Mouse (Mus musculus) kidney, postnatal 10 days (tissue): ENCODE measurements around the gene Fgr.

ENCODE experiments used
- DNase-seq: peaks from one replicate; pipeline ENCODE4 v3.0.0; 2021; ENCODE audit warnings: mixed read lengths

The Fgr gene

GRCm38 (mm10) chr4:133017597-133018262 is 43.8 kb downstream of the Fgr start:
- peak; percentile 13 for DNase-seq

GRCm38 (mm10) chr4:133018263-133018798 is 44.4 kb downstream of the Fgr start:
- DNase-seq = peak; percentile 11

GRCm38 (mm10) chr4:133020721-133021120 is 46.8 kb downstream of the Fgr start:
- peak; percentile 25 for DNase-seq

- peak; percentile 51 for DNase-seq
These were observed 47.3 kb downstream of the Fgr start for GRCm38 (mm10) chr4:133021181-133021671.

- DNase-seq = peak; percentile 39
These were observed 48.3 kb downstream of the Fgr start for GRCm38 (mm10) chr4:133022217-133022616.

- DNase-seq = peak; percentile 26
These were observed 49.2 kb downstream of the Fgr start for GRCm38 (mm10) chr4:133022954-133023635.

- peak; percentile 58 for DNase-seq
These were observed 49.7 kb downstream of the Fgr start for GRCm38 (mm10) chr4:133023636-133024035.

- peak; percentile 35 for DNase-seq
These were observed 50.5 kb downstream of the Fgr start for GRCm38 (mm10) chr4:133024404-133024803.

- peak; percentile 85 for DNase-seq
These were observed 51.2 kb downstream of the Fgr start for GRCm38 (mm10) chr4:133024969-133025685.

- peak; percentile 13 for DNase-seq
These were observed 52.4 kb downstream of the Fgr start for GRCm38 (mm10) chr4:133026272-133026671.

GRCm38 (mm10) chr4:133026826-133027375 is 53.0 kb downstream of the Fgr start:
- DNase-seq = peak; percentile 31

GRCm38 (mm10) chr4:133027721-133028120 is 53.8 kb downstream of the Fgr start:
- DNase-seq = no peak

- DNase-seq = no peak
These were observed 54.3 kb downstream of the Fgr start for GRCm38 (mm10) chr4:133028193-133028592.

- DNase-seq = no peak
These were observed 55.0 kb downstream of the Fgr start for GRCm38 (mm10) chr4:133028875-133029274.

GRCm38 (mm10) chr4:133032410-133033095 is 58.7 kb downstream of the Fgr start:
- DNase-seq = no peak

- DNase-seq = peak; percentile 55
These were observed 60.6 kb downstream of the Fgr start for GRCm38 (mm10) chr4:133034478-133034877.

GRCm38 (mm10) chr4:133035446-133035845 is 61.6 kb downstream of the Fgr start:
- DNase-seq = peak; percentile 25

GRCm38 (mm10) chr4:133035946-133036345 is 62.1 kb downstream of the Fgr start:
- no peak for DNase-seq

- peak; percentile 29 for DNase-seq
These were observed 63.4 kb downstream of the Fgr start for GRCm38 (mm10) chr4:133037293-133037692.

- DNase-seq = no peak
These were observed 63.9 kb downstream of the Fgr start for GRCm38 (mm10) chr4:133037798-133038197.

GRCm38 (mm10) chr4:133038521-133039115 is 64.7 kb downstream of the Fgr start:
- DNase-seq = peak; percentile 86
